ENCODE assay signal across 8 mouse cellular contexts in genomic region chrX:73716109-73716661, GRCm38 (mm10). TPM values are rescaled to one million over a fixed set of nuclear protein-coding genes. Genes with fewer than 3 reads are reported as not detected.
DNase-seq lines count a peak whose midpoint lies in the region; ATAC-seq and TF ChIP-seq lines count a peak whose summit lies in the region.

Gene Bcap31 (minus strand): TSS chrX:73716175.
Gene Abcd1 (plus strand): TSS chrX:73716597.

- peak within 1 kb of the TSS; percentile 86 for H3K4me3 ChIP-seq in E14TG2a.4 (replicated peaks; ENCODE audit: low read length)
- peak within 1 kb of the TSS; percentile 48 for H3K4me3 ChIP-seq in forebrain, embryonic 13.5 days
- H3K4me3 ChIP-seq in liver, postnatal 0 days (ENCODE audit: low read depth, low read length), result peak within 1 kb of the TSS; percentile 54
- H3K4me3 ChIP-seq in neural tube, embryonic 14.5 days (ENCODE audit: low read depth, low read length), result peak within 1 kb of the TSS; percentile 43

- peak within 1 kb of the TSS; percentile 65 for H3K9ac ChIP-seq in forebrain, embryonic 13.5 days
- peak within 1 kb of the TSS; percentile 69 for H3K9ac ChIP-seq in liver, postnatal 0 days (replicated peaks)
- H3K9ac ChIP-seq in neural tube, embryonic 14.5 days (replicated peaks; ENCODE audit: low read depth, low read length), result peak within 1 kb of the TSS; percentile 54

- peak; percentile 92 for DNase-seq in c-Kit-positive CD71-positive TER-119-positive erythroid progenitor cells, embryonic 14.5 days (ENCODE audit: low spot score)
- peak; percentile 95 to 96 for DNase-seq in heart, postnatal 10 days
- peak; percentile 76 for DNase-seq in large intestine, adult 2 months (ENCODE audit: low read depth, low spot score)
- peak; percentile 95 for DNase-seq in liver, postnatal 0 days
- DNase-seq in testis, postnatal 10 days (ENCODE audit: low spot score), result peak; percentile 95

- 21% methylated on average over 37 of the region's 45 CpGs for WGBS in forebrain, embryonic 13.5 days
- WGBS in large intestine, adult 2 months, result 17% methylated on average over 40 of the region's 45 CpGs
- 18% methylated on average over 39 of the region's 45 CpGs for WGBS in liver, postnatal 0 days (ENCODE audit: insufficient replicate concordance)
- WGBS in neural tube, embryonic 14.5 days, result 17% methylated on average over 24 of the region's 45 CpGs

- no peak for TF ChIP-seq CTCF in E14TG2a.4 (conservative IDR thresholded peaks at IDR 0.05; ENCODE audit: low read length)
- peak; percentile 27; the same call in 1 of the 2 replicates for TF ChIP-seq CTCF in liver, postnatal 0 days (IDR thresholded peaks at IDR 0.05; ENCODE audit: low read depth)

- H3K4me1 ChIP-seq in E14TG2a.4 (replicated peaks; ENCODE audit: low read depth, low read length), result peaks cover 43% of the 10 kb centered on the region
- peaks cover 37% of the 10 kb centered on the region for H3K4me1 ChIP-seq in forebrain, embryonic 13.5 days
- H3K4me1 ChIP-seq in liver, postnatal 0 days (ENCODE audit: insufficient read depth), result peaks cover 20% of the 10 kb centered on the region
- H3K4me1 ChIP-seq in neural tube, embryonic 14.5 days (ENCODE audit: control insufficient read depth, insufficient read depth, low read length), result peaks cover 17% of the 10 kb centered on the region

- no peaks in the 10 kb centered on the region for H3K27me3 ChIP-seq in E14TG2a.4 (ENCODE audit: insufficient read depth, low read length)
- H3K27me3 ChIP-seq in forebrain, embryonic 13.5 days, result no peaks in the 10 kb centered on the region
- no peaks in the 10 kb centered on the region for H3K27me3 ChIP-seq in liver, postnatal 0 days (ENCODE audit: insufficient read depth, low read length)
- H3K27me3 ChIP-seq in neural tube, embryonic 14.5 days (ENCODE audit: control insufficient read depth, insufficient read depth, low read length), result no peaks in the 10 kb centered on the region

- ATAC-seq in forebrain, embryonic 13.5 days, result peak; percentile 96
- ATAC-seq in liver, postnatal 0 days, result peak; percentile 87
- peak; percentile 93 for ATAC-seq in neural tube, embryonic 14.5 days (ENCODE audit: low read depth)

- H3K9me3 ChIP-seq in E14TG2a.4 (ENCODE audit: low read length), result no peaks in the 10 kb centered on the region
- no peaks in the 10 kb centered on the region for H3K9me3 ChIP-seq in forebrain, embryonic 13.5 days (replicated peaks)
- H3K9me3 ChIP-seq in liver, postnatal 0 days (ENCODE audit: low read length), result no peaks in the 10 kb centered on the region
- no peaks in the 10 kb centered on the region for H3K9me3 ChIP-seq in neural tube, embryonic 14.5 days (ENCODE audit: control insufficient read depth, low read length)

- TF ChIP-seq EP300 in liver, postnatal 0 days (IDR thresholded peaks at IDR 0.05; ENCODE audit: low read depth), result 0 out of 2 replicates have a peak, but pooled peaks have one; percentile 14

- peaks cover 36% of the 10 kb centered on the region for H3K36me3 ChIP-seq in E14TG2a.4 (ENCODE audit: insufficient read depth, low read length)
- H3K36me3 ChIP-seq in forebrain, embryonic 13.5 days (ENCODE audit: poor library complexity, severe bottlenecking), result 0 out of 2 replicates have a peak, but pooled peaks cover 8% of the 10 kb centered on the region
- H3K36me3 ChIP-seq in liver, postnatal 0 days (replicated peaks; ENCODE audit: insufficient read depth, low read length), result peaks cover 4% of the 10 kb centered on the region
- H3K36me3 ChIP-seq in neural tube, embryonic 14.5 days (ENCODE audit: control insufficient read depth, insufficient read depth, low read length), result no peaks in the 10 kb centered on the region

- intact Hi-C loops in heart, postnatal 10 days (cut with DNase I), result loop anchor here (5.0 to 10.0 kb wide), 3 partner anchors 56 to 709 kb away; partner anchors contain the start of genes G6pdx and Srpk3

- peak within 1 kb of the TSS; percentile 68 for H3K4me2 ChIP-seq in forebrain, embryonic 13.5 days
- H3K4me2 ChIP-seq in liver, postnatal 0 days (ENCODE audit: low read depth, low read length), result peak within 1 kb of the TSS; percentile 68
- H3K4me2 ChIP-seq in neural tube, embryonic 14.5 days (ENCODE audit: low read depth, low read length), result peak within 1 kb of the TSS; percentile 57

- H3K27ac ChIP-seq in forebrain, embryonic 13.5 days, result peak within 1 kb of the TSS; percentile 75
- H3K27ac ChIP-seq in liver, postnatal 0 days (ENCODE audit: low read depth), result peak within 1 kb of the TSS; percentile 81
- H3K27ac ChIP-seq in neural tube, embryonic 14.5 days (ENCODE audit: low read depth, low read length), result peak within 1 kb of the TSS; percentile 64

RNA-seq across cellular contexts. Expression of gene Bcap31, which starts in this region (rescaled TPM):
- 111 and 115 TPM in 2 replicates for polyA plus RNA-seq in forebrain, embryonic 13.5 days (2015; fragmentation: Nextera tagmentation; extraction: Ambion mirVana)
- 100 to 1,000 TPM in 1 of 2 experiments, 10 to 100 TPM in 1; 99.5 to 104 TPM for total RNA-seq in heart, postnatal 10 days (2021)
- 96.4 and 97.6 TPM in 2 replicates for polyA plus RNA-seq in large intestine, adult 2 months (2012; rRNA removed)
- polyA plus RNA-seq in liver, postnatal 0 days (2015; fragmentation: Nextera tagmentation; extraction: Ambion mirVana), result 143 and 144 TPM in 2 replicates
- polyA plus RNA-seq in neural tube, embryonic 14.5 days (2014; fragmentation: Nextera tagmentation; extraction: Ambion mirVana), result 112 and 132 TPM in 2 replicates

RNA-seq across cellular contexts. Expression of gene Abcd1, which starts in this region (rescaled TPM):
- polyA plus RNA-seq in forebrain, embryonic 13.5 days (2015; fragmentation: Nextera tagmentation; extraction: Ambion mirVana), result 9.6 and 9.7 TPM in 2 replicates
- total RNA-seq in heart, postnatal 10 days (2021), result 10 to 100 TPM; 23.9 to 28.4 TPM
- polyA plus RNA-seq in large intestine, adult 2 months (2012; rRNA removed), result 39.7 and 75.9 TPM in 2 replicates
- polyA plus RNA-seq in liver, postnatal 0 days (2015; fragmentation: Nextera tagmentation; extraction: Ambion mirVana), result 7.0 and 7.5 TPM in 2 replicates
- polyA plus RNA-seq in neural tube, embryonic 14.5 days (2014; fragmentation: Nextera tagmentation; extraction: Ambion mirVana), result 9.2 and 10.2 TPM in 2 replicates

Comparison
In these comparisons a context has a peak if more than half of its experiments do, and no peak if none do; other contexts are left out.
1. Peak in every context shown above with its lines: DNase-seq, ATAC-seq, H3K4me3 ChIP-seq and H3K27ac ChIP-seq.